Mouse (Mus musculus) C2C12 (cell line): ENCODE results near the gene Shisa7.

ENCODE experiments used
- CEBPB ChIP-seq: IDR thresholded peaks from one replicate; pipeline ENCODE4 v1.6.1; 2011; ENCODE audit warnings: low read depth, mild to moderate bottlenecking, control low read depth, moderate library complexity
- CTCF ChIP-seq: IDR thresholded peaks from one replicate; pipeline ENCODE4 v1.5.1; 2011; ENCODE audit not compliant: control insufficient read depth, insufficient read depth, insufficient read length
- MAX ChIP-seq: IDR thresholded peaks from one replicate; pipeline ENCODE4 v1.6.1; 2011; ENCODE audit warnings: mild to moderate bottlenecking, control low read depth
- USF1 ChIP-seq: IDR thresholded peaks from one replicate; pipeline ENCODE4 v1.6.1; 2011; ENCODE audit warnings: low read depth, mild to moderate bottlenecking, control low read depth, moderate library complexity

GRCm38 (mm10) chr7:4851315-4851688, 6.8 kb upstream of the Shisa7 start:
- no peak for TF ChIP-seq CTCF
- no peak for TF ChIP-seq USF1
- no peak for TF ChIP-seq CEBPB
- TF ChIP-seq MAX = no peak
